Mouse (Mus musculus): ENCODE measurements around the gene Foxp4.
"Not testable (repeated sequence)": the region's sequence is repeated elsewhere in the genome, so short reads cannot be mapped to it uniquely, and the experiment has no call there.

Gene Foxp4

DNA sequence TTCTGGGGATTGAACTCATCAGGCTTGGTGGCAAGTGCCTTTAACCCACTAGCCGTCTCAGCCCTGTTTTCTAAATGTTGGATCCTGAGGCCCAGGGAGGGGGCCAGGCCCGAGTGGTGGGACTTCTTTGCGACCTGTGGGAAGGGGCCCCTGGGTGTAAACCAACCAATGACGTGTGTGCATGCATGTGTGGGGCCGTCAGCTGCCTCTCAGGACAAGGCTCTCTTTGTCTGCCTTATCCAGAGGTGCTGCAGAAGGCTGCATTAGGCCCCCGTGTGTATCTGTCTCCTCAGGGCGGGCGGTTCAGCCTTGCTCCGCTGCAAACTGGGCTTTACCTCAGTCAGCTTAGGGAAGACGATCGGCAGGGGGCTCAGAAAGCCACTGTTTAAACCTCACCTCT, 61.0 kb downstream of the Foxp4 start:
- DNase-seq (ENCODE audit: extremely low read depth, insufficient read length, low spot score), result no peak

DNA sequence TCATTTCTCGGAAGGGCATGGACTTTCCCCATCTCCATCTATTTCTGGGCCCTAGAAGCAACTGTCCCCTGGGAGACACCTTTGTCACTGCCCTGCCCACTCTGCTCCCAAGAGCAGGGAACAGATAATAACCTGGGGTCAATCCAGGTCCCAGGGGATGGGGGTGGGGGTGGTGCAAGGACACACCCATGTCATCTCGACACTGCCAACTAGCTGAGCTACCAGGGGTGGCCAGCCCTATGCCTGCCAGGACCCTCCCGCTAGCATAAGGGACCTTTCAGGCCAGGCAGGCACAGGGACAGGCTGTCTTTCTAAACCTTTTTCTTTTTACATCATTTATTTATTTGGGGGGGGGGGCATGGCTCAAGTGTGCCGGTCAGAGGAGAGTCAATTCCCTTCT, 61.4 kb downstream of the Foxp4 start:
- no peak for DNase-seq (ENCODE audit: extremely low read depth, insufficient read length, low spot score)

DNA sequence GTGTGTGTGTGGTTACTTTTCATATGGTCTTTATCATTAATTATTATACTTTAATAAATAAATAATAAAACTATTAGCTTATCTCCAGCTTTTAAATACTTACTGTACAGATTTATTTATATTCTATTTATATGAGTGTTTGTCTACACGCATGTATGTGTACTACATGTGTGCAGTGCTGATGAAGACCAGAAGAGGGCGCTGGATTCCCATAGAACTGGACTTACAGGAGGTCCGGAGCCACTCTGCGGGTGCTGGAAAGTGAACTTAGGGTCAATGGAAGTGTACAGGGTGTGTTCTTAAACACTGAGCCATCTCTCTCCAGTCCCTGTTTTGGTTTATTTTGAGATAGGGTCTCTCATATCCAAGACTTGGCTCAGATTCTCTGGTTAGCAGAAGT, 68.9 kb downstream of the Foxp4 start:
- no peak for DNase-seq (ENCODE audit: extremely low read depth, insufficient read length, low spot score)

DNA sequence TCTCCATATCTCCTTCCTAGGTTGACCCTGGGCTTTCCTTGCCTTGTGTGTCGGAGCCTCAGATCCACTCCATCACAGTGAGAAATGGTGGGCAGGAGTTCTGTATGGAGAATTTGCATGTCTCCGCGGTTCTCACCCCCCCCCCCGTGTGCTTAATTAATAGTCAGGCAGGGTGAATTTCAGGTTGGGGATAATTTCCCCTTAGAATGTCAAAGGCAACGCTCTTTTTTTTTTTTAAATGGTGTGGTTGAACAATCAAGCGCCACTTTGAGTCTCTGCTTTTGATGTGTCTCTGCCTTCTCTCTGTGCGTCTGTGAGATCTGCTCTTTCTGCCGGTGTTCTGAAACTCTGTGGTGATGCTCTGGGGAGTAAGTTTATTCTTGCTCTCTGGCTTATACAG, 69.5 kb downstream of the Foxp4 start:
- no peak for DNase-seq (ENCODE audit: extremely low read depth, insufficient read length, low spot score)

DNA sequence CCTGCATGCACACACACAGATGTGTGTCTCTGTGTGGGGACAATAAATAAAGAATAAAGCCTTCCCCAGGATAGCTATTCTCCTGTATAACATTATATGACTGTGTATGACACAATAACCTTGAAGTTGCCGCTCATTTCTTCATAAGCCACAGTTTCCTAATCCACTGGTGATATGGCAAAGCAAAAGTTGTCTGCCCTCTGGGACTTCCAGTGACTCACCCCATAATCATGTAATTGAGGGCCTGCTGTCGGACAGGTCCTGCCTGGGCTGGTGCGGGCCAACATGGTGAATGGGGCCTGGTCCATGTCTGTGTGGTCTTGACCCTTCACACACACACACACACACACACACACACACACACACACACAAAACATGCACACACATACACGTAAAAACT, 70.7 kb downstream of the Foxp4 start:
- no peak for DNase-seq (ENCODE audit: extremely low read depth, insufficient read length, low spot score)

DNA sequence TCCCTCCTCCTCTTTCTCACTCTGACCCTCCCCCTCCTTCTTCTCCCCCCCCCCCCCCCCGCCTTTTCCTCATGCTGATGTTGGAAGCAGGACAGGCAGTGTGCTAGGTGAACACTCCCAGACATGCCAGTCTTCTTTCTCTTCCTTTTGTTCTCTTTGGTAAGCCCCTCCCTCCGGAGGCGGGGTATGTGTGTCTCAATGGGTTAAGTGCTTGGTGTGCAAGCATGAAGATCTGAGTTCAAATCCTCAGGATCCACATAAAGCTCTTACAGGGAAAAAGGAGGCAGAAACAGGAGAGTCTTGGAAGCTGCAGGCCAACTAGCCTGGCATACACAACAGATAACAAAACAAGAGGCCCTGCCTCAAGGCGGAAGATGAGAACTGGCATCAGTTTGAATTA, 71.1 kb downstream of the Foxp4 start:
- no peak for DNase-seq (ENCODE audit: extremely low read depth, insufficient read length, low spot score)

DNA sequence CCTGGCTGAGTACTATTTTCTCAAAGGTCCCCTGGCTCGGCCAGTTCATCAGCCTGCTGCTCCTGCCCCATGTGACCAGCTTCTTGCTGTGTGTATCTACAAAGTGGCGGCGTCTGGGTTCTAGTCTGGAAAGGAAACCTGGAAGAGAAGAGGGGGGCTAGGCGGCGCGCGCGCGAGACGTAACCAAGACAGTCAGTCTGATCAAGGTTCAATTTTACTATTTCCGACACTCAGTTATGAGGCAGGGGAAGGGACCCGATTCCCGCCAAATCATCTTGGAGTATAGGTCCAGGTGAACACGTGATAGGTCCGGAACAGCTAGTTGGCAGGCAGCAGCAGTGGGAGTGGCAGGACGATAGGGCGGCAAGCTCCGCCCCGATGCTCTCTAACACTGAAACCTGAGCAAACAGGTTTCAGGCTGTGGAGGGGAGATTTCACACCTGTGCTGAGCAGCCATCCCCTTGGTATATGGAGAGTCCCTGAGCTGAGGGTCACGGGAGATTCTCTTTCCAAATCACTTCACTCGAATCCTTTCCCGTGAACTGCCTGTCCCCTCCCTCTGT, 72.6 kb downstream of the Foxp4 start:
- DNase-seq (ENCODE audit: extremely low read depth, insufficient read length, low spot score), result not testable (repeated sequence)

DNA sequence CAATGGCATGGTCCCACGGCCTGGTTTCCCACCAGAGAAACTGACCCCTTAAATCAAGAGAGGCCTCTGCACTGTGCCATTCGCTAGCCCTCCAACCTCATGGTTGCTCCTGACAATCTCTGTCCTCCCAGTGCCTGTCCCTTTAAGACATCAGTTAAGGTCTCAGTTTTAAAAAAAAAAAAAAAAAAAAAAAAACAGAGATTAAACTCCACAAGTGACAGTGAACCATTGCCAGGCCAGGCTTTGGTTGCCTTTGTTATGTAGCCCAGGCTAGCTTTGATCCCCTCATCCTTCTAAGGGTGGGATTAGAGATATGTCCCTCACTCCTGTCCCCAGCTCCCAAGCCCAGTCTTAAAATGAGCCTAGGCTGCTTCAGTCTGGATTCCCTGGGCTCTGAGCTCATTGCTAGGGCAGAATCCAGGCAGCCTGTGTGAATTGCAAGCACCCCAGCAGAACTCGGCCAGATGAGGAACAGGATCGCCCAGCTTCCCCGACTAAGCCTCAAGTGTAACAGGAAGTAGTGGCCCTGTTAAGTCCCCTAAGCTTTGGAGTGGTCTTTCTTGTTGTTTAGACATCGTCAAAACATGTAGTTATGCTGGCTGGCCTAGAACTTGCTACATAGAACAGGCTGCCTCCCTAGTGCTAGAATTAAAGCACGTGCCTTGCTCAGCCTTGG, 73.7 kb downstream of the Foxp4 start:
- DNase-seq (ENCODE audit: extremely low read depth, insufficient read length, low spot score), result no peak

DNA sequence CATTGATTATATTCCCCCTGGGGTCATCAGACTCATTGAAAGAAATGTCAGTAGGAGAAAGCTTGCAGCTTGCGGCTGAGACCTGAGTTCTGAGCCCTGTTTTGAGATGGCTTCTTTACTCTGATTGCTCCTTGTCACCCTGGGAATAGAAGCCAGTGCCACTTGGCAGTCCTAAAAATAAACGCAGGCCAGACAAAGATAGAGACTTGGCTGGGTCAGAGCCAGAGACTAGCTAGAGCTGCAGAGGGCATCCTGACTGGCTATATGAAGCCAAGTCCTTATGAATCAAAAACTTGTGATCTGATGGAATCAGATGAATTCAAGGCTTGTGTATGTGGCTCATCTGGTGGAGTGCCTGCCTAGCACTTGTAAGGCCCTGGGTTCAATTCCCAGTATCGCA, 74.4 kb downstream of the Foxp4 start:
- no peak for DNase-seq (ENCODE audit: extremely low read depth, insufficient read length, low spot score)

DNA sequence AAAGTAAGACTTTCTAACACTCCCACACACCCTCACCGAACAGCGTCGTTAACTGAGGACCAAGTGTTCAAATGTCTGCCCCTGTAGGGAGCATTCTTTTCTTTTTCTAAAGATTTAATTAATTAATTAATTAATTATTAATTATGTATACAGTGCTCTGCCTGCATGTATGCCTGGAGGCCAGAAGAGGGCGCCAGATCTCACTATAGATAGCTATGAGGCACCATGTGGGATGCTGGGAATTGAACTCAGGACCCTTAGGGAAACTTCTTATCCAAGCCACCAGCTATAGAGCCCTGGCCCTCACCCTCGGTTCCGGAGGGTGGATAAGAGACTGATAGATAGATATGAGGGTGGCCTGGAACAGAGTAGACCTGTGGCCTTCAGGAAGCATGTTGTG, 76.5 kb downstream of the Foxp4 start:
- no peak for DNase-seq (ENCODE audit: extremely low read depth, insufficient read length, low spot score)

DNA sequence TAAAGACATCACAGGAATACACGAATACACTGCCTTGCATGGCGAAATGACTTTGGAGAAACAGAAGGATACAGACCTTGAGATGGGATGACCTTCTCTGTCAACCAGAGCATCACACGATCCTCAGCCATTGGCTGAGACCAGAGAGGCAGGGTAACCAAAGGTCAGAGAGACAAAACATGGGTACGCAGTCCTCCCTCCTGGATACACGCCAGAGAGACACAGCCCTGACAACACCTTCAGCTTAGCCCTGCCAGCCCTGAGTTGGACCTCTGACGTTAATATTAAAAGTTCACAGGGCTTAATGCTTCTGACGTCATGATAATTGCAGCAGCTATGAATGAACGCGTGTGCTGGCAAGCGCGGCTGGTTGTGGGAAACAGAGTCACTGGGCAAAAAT, 78.8 kb downstream of the Foxp4 start:
- DNase-seq (ENCODE audit: extremely low read depth, insufficient read length, low spot score), result no peak

DNA sequence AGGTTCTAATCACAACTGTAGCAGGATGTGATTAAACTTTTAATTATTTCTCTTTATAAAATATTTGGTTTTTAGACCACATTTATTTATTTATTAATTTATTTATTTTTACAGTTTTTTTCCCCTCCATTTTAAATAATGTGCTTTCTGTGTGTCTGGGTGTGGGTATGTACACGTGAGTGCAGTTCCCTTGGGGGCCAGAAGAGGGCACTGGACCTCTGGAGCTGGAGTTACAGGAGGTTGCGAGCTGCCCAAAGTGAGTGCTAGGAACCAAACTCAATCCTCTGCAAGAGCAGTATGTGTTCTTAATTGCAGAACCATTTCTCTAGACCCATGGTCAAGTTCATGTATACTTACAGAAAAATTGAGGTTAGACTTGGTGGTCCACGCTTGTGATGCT, 81.0 kb downstream of the Foxp4 start:
- DNase-seq (ENCODE audit: extremely low read depth, insufficient read length, low spot score), result no peak

DNA sequence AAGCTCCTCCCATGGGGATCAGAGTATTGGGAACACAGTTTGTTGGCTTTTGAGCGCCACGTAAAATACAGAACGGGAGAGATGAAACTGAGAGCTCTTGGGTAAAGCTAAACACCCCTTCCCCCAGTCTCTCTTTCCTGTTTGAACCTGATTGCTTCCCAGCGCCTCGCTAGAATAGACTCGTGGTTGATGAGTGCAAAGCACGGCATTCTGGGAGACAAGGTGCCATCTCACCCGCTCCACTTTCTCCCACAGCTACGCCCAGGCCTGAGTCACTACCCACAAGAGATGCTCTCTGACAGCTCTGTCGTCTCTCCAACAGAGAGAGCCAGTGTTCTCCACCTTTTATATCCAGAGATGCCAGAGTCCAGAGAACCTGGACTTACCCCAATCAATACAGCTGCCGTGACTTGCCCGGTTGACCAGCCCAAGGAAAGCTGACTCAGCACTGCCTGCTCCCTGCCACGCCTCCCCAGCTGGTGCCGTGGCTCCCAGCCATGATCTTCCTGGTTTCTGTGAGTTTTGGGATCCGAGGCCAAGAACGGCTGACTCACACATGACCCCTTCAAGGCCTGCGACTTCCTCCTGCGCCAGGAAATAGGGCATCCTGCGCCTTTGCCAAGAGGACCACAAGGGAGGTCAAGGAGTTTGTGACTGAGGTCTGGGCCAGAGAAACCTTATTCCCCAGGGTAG, 82.4 kb downstream of the Foxp4 start:
- peak; percentile 96 for DNase-seq (ENCODE audit: extremely low read depth, insufficient read length, low spot score)

DNA sequence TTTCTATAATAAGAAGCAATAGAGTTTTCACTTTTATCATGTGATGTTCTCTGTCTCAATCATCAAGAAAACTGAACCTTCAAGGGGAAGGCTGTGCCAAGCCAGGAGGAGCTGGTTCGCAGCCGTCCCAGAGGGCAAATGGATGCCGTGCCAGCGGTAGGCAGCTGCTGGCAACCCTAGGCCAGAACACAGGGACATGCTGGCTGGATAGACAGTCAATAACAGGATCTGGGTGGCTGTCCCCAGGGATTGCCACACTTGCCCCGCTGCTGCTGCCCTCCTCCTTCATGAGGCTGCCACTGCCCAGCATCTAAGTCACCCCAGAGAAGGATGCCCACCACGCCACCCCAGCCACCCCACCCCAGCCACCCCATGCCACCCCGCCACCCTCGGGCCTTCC, 82.9 kb downstream of the Foxp4 start:
- peak; percentile 70 for DNase-seq (ENCODE audit: extremely low read depth, insufficient read length, low spot score)

DNA sequence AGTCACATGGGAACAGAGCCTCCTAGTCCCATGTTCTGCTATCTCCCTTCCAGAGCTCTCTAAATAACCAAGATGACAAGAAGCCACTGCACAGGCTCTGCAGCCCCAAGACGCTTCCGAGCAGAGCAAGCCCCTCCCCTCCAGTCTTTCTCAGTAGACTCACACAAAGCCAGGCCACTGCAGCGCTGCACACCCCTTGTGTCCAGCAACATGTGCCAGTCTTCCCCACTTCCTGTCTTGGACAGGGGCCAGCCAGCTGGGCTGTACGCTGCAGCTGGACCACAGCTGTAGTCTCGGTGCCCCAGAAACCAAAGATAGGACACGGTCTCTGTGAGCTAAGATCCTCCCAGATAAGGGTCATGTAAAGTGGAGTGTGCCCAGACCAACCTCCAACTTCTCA, 86.6 kb downstream of the Foxp4 start:
- no peak for DNase-seq (ENCODE audit: extremely low read depth, insufficient read length, low spot score)

DNA sequence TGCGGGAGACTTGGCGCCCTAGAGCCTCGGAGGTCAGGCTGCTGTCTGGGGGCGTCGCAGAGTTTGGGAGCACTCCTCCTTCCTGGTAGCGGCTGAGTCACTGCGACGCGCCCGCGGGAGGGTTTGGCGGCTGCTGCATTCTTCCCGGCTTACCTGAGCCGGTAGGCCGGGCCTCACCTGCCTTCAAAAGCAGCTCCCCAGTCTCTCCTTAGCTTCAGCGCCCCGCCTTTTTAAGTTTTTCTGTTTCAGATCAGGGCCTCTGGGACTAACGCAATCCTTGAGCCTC, 90.0 kb downstream of the Foxp4 start, which contains the start of gene Mdfi:
Gene Mdfi (minus strand): TSS at position 210 of the 286 bp plus-strand sequence.
- DNase-seq (ENCODE audit: extremely low read depth, insufficient read length, low spot score), result no peak

DNA sequence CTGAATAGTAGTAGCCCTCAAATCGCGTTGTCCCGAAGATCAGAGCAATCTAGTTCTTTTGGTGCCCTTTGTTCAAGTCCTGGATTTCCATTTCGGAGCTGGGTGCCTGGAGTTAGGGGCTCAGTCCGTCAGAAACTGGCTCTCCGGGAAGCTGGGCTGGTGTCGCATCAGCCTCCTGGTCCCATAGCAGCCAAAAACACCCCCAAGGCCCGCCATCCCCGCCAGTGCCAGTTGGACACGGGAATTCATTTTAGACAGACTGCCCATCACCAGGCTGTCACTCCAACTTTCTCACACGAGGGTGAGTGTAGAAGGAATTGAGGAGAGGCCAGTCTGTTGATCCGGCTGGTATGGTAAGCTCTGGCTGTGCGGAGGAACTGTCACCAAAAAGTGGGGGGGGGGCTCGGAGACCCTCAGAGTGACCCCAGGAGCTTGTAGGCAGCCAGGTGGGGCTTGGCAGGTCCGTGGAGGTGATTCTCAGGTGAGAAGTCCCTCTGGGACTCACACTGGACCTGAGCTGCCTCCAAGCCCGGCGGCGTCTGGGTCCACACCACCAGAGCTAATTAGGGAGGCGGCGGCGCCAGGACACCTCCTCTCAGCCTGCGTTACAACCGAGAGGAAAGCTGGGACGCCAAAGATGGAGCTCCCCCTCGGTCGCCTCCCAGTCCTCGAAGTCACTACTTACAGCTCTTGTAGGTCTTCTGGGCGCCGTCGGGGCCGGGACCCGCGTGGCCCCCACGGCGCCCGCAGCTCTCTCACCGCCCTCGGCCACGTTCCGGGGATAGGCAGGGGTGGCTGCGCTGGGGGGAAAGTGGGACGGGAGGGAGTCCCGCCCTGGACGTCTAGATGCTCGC, 90.6 kb downstream of the Foxp4 start:
- no peak for DNase-seq (ENCODE audit: extremely low read depth, insufficient read length, low spot score)

DNA sequence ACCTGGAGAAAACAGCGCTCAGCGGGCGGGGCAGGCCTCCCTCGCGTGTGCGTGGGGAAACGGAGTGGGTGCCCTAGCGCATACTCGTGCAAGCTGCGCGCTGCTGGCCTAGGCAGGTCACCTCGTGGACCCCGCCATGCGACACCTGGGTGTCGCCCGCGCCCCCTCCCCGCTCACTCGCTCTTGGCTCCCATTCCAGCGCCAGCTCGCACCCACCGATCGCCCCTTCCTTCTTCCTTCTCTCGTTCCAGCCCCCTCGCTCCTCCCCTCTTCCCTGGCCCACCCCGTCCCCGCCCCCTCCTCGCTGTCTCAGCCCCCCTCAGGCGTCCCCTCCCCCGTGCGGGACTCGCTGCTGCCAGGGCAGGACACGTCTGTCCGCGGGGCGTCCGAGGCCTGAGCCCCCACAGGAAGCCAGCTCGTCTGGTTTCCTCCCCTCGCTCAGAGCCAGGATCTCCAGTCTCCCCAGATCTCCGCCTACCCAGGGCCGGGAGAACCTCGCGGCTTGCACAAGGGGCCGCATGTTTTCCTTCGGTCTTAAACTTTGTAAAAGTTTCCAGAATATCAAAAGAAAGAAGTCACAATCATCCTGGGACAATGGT, 91.3 kb downstream of the Foxp4 start:
- DNase-seq (ENCODE audit: extremely low read depth, insufficient read length, low spot score), result no peak

DNA sequence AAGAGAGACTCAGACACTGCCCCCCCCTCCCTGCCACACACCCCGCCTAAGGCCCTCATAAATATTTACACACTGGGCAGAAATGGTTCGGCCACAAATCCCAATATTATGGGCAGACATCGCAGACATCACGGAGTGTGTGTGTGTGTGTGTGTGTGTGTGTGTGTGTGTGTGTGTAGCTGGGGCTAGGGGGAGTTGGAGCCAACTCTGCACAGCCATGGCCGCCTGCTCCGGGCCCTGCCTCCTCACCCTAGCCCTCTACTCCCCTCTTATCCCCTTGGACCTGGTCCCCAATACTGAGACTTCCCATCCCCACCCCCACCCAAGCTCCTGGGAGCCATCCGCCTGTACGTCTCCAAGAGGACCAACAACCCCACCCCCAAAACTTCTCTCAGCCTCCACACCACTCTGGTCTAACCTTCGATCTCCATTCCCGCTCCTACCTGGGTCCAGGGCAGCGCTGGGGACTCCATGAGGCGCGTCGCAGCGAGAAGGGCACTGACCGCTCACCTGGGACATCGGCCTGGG, 91.9 kb downstream of the Foxp4 start:
- no peak for DNase-seq (ENCODE audit: extremely low read depth, insufficient read length, low spot score)

DNA sequence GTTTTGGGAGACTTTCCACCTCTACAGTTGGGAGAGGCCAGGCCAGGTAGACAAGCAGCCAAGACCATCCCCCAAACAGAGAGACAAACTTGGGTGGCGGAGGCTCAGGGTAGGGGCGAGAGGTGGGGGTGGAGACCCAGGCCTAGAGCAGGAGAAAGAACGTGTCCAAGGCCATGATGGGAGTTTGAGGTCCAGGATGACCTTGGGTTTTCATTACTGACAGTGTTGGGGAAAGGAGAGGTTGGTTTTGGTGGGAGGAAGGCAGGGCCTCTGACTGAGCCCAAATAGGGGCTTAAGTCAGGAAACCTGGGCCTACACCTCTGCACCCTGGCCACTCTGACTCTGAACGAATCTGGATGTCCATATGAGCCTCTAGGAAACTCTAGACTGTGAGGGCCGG, 92.7 kb downstream of the Foxp4 start:
- no peak for DNase-seq (ENCODE audit: extremely low read depth, insufficient read length, low spot score)

DNA sequence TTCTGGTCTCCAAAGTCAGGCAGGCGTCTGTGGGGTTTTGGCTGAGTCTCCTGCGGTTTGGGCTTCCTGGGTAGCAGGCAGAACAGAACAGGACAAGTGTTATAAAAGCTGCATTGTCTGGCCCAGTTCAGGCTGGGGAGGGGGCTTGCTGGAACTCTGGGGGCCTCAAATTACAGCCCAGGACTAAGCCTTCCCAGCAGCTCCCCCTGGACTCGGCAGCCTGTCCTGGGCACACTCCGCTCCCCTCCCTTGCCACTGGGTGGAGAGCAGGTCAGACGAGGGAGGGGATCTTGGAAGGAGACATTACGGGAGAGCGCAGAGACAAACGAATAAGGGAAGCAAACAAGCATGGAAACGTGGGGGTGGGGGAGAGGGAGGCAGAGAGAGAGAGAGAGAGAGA, 93.3 kb downstream of the Foxp4 start:
- DNase-seq (ENCODE audit: extremely low read depth, insufficient read length, low spot score), result no peak
